Mouse (Mus musculus): ENCODE results near the gene Sstr4.
A peak's percentile ranks its signal among the peaks of the same experiment; 100 is the strongest.

The Sstr4 gene

DNA sequence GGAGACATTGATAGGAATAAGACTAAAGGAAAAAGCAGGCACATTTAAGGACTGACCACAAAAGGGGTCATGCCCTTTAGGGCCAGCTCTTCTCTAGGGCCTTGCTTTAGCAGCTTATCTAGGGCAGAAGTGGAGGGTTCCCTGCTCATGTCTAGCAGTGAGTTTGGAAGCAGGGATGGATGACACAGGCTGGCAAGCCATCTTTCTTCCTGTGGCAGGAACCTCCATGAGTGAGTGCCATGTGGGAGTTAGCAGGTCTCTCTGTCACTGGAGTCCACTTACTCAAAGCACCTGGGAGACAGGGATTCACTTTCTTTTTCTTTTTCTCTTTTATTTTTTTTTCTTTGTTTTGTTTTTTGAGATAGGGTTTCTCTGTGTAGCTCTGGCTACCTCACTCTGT, 1.3 kb upstream of the Sstr4 start:
- DNase-seq (ENCODE audit: low spot score in 2 of 2): no peak

DNA sequence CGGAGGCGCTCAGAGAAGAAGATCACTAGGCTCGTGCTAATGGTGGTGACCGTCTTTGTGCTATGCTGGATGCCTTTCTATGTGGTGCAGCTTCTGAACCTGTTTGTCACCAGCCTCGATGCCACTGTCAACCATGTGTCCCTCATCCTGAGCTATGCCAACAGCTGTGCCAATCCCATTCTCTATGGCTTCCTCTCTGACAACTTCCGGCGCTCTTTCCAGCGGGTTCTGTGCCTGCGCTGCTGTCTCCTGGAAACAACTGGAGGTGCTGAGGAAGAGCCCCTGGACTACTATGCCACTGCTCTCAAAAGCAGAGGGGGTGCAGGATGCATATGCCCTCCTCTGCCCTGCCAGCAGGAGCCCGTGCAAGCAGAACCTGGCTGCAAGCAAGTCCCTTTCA, 1.1 kb downstream of the Sstr4 start:
- no peak for DNase-seq (ENCODE audit: low spot score in 2 of 2)

DNA sequence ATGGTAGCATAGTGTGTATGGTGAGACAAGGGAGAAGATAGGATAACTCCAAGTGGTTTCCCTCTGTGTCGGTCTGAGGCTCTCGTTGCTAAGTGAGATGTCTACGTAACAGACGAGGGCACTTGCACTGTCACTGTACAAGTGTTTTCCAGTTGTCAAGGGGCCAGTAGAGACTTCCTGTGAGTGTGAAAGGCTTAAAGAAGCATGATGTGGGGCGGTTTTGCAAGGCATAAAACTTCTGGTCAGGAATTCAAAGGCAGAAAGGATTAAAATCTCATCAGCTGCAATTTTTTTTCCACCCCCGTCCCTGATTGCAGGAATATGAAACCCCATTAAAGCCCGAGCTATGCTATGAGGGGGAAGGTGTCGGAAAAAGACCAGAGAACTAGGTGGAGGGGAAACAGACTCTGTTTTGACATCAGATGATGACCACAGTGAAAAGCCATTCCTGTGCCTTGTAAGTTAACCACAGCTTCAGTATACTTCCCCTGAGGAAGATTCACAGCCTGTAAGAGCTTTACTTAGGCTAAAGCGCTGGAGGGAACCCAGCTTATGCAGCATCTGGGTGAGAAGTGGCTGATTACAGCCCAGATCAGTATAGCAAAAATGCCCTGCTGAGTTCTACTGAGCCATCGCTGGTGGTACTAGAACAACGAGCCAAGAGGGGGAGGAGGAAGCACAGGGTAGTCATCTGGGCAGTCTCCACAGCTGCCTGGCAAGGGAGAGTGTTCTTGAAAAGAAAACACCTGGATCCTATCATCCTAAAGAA, 2.1 kb downstream of the Sstr4 start:
- DNase-seq (ENCODE audit: low spot score in 2 of 2): peak in 1 of 2 experiments; percentile 46

DNA sequence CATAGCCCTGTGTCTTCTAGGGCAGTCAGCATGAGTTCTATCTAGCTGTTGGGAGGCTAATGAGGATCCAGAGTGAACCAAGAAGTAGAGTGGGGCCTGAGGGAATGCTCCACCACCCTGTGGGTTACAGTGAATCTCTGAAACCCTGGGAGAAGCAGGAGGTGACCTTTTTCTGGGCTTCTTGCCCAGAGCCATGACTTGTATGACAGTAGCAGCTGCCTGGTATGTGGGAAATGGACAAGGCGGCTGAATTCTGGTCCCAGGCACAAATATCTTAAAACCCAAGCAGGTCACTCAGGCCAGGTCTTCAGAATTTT, 2.6 kb downstream of the Sstr4 start:
- peak; percentile 66 to 78 for DNase-seq (ENCODE audit: low spot score in 2 of 2)

DNA sequence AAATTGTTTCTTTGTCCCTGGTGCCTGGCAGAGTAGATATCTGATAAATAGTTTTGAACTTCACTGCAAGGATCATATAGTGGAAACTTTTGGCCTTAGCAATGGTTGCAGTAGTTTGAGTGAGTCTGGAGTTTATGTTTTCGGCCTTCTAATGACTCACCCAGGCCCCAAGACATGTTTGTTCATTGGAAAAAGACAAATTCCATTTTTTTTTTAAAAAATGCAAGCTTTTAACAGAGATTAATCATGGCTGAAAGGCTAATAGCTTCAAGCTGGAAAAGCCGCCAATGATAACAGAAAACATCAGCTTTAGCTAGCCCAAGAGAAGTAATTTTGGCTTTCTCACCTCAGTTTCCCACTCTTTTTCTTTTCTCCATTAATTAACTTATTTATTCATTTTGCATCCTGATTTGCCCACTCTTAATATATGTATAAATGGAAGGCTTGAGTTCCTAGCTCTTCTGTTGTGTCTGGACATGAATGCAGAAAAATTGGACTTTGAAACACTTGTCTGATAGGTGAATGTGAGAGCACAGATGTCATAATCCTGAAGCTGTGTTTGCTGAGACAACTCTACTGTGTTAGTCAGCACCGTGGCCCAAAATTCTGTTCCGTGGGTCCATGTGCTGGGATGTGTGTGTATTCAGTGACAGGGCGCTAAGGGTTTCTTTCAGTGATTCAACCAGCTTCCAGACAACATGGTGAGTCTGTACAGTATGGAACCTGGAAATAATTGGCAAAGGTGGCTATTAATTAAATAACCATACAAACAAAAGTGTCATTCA, 3.9 kb downstream of the Sstr4 start:
- no peak for DNase-seq (ENCODE audit: low spot score in 2 of 2)

DNA sequence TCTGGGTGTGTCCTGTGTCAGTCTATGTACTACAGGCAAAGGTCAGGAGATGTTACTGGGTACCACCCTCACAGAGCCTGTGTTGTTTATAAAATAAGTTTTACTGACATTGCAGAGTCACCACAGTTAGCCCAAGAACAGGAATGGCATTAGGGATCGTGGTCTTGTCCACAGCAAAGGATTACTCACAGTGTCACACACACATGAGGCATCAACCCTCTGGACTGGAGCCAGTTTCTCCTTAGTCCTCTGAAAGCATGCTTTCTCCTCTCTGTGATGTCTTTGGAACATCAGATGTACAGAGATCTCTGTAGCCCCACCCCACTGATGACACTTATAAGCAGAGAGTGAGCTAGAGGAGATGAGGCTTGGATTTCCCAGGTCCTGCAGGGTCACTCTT, 7.1 kb downstream of the Sstr4 start:
- DNase-seq (ENCODE audit: low spot score in 2 of 2): no peak

DNA sequence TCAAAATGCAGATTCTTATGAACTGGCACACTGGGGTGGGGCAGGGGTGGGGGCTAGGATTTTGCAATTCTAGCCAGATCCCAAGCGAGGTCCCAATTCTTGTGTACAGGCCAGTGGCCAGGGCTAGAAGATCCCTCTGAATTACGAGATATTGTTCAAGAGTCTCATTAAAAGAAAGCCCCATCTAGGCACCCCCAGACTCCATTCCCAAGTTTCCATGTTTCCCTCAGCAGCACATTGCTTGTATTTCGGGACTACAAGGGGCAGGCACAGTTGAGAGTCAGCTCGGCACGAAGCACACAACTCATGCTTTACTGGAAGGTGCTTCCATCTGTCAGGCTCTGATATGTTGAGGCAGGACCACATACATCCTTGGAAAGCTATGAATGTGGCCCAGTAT, 9.8 kb downstream of the Sstr4 start:
- no peak for DNase-seq (ENCODE audit: low spot score in 2 of 2)

DNA sequence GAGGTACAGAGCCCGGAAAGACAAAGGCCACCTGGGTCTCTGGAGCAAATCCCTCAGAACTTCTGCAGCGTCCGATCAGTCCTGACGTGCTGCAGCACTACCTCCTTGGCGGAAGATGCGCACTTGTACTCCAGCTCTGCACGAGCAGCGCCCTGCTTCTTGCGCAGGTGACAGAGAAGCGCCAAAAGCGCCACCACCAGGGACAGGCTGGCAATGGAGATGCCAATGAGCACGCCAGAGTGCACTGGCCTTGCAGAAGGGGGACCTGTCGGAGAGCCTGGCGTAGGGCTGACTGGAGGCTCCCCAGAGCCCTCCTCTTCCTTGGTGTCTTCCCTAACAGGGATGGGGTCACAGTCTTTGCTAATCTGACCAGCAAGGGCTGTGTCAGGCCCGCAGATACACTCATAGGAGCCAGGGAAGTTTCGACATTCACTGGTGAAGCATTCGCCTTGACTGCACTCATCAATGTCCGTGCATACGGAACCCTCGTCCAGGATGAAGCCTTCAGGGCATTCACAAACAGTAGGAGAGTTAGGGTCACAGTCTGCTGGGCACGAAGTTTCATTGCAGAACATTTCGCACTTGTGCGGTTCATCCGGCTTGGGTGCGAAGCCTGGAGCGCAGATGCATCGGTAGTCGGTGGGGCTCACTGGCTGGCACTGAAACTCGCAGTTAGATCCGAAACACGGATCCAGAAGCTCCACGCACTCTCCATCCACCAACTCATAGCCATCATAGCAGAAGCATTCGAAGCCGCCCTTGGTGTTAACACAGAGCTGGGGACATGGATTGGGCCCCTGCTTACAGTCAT, 11.2 kb downstream of the Sstr4 start:
- DNase-seq (ENCODE audit: low spot score in 2 of 2): peak; percentile 39 to 45

DNA sequence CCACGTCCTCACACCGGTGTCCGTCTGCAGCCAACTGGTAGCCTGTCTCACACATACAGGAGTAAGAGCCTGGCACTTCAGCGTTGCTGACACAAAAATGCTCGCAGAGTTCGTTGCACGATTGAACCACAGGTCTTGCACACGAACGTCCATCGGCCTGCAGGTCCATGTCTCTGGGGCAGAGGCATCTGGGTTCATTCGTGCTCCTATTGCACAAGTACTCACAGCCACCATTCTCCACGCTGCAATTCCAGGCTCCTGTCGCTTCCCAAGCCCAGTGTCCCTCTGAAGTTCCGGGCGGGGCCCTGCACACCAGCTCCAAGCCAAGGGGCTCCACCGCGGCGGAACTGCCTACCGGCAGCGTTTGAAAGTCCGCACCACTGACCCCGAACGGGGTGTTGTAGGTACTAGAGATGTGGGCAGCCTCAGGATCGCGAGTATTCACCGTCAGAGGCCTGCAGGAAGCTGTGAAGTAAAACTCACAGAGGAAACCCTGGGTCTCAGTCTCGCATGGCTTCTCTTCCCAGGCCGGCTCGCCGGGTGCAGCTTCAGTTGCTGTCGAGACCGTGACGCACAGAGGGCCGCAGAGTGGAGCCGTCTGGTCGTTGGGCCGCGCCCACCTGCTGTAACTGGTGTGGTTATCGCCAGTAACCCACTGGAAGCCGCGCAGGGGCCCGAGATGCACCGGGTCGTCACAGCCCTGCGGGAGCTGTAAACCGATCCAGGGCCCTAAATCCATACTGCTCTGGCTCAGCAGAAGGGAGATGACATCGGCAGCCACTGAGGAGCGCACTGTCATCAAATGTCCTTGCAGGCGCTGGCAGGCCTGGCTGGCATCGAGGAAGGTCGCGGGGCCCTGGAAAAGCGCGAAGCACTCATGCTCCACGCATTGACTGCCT, 12.1 kb downstream of the Sstr4 start:
- DNase-seq (ENCODE audit: low spot score in 2 of 2): peak; percentile 60 to 62

DNA sequence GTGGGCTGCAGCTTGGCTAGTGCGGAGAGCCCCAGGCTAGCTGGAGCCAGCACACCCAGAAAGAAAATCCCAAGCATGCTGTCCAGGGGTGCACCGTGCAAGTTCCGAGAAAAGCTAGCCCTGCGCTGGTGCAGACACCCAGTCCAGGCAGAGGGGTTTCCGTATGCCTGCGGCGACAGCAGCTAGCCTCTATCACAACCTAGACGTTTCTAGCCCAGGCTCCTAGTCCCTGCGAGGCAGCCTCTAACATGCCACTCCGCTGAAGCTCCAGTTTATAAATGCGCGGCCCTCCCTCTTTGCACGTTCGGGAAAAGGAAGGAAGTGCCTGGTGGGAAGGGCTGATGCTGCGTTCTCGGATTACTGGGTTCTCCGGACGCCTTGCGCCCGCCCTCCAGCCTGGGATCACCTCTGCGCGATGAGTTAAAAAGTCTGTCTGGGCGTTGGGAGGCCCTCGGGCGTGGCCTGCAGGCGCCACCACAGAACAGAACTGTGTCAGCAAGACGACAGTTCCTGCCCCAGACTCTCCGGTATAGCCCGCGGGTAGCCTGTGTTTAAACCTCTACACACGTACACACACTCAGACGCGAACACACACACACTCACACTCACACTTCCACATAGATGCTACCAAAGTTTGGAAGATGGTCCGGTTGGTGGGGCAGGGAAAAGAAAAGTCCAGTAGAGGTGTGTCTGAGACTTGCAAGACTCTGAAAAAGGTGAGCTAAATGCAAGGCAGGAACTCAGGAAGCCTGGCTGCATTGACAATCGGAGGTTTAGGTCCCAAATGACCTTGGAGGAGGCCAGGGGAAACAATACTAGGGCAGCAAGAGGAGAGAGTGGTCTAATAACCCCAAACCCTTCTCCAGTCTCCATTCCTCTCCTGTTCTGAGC, 13.0 kb downstream of the Sstr4 start, which contains the start of gene Thbd:
Gene Thbd, minus strand, starts transcription at position 319 of the 891 bp plus-strand sequence.
- DNase-seq (ENCODE audit: low spot score in 2 of 2): peak; percentile 92 to 94

DNA sequence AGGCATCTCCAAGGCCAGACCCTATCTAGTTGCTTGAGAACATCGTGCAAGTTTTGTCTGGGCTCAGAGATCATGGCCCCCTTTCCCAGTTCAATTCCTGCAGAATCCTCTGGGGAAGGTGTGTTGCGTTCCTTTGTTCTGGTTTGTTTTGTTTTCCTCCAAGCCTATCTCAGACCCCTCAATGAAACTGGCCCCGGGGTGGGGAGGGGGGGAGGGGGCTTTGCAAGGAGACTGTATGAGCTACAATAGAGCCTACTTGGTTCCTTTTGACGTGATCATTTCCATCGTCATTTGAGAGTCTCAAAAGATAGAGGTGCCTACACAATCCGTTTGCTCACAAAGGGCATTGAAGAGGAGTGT, 13.6 kb downstream of the Sstr4 start:
- no peak for DNase-seq (ENCODE audit: low spot score in 2 of 2)

DNA sequence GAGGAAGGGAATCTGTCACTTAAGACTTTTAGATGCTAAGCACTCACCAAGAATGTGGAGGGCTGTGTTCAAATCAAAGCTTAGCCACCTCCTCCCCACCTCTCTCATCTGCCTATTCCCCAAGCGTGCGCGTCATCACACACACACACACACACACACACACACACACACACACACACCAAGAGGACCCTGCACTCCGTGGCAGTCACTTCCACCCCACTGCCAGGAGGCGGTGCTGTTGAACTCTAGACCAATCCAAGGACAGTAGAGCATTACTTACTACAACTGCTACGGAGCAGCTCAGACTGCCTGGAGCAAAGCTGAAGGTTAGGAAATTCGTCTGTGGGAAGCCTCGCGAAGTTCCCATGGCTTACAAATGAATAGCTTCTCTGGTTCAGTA, 14.0 kb downstream of the Sstr4 start:
- peak; percentile 84 to 87 for DNase-seq (ENCODE audit: low spot score in 2 of 2)

DNA sequence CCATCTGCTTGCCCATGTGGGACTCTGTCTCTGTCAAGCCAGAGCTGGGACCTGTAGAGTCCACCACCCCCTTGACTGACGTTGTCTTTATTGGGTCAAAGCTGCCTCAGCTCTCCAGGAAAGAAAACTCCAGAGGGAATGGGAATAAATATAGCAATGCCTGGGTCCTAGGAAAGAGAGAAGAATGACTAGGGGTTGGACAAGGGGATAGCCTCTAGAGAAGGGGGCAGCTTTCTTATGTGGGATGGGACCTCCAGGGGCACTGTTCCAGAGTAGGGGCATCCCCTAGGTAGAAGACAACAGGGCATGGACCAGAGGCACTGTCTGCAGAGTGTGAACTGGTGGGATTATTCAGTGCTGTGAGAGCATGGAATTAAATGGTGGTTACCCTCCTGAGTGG, 14.7 kb downstream of the Sstr4 start:
- no peak for DNase-seq (ENCODE audit: low spot score in 2 of 2)

DNA sequence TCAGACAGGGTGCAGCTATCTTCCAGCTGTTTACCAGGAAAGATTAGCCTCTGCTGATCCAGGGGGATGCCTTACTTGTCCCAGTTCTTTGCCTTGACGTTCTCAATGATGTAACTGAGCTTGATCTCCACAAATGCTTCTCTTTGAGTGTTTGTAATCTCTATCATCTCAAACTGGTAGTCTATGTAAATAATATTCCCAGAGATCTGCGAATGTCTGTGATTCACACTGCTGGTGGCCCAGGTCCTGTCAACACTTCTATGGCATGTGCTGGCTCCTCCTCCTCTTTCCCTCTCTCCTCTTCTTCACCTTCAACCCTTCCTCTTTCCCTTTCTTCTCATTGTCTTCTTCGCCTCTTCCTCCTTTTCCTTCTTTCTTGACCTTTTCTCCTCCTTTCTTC, 24.0 kb downstream of the Sstr4 start:
- DNase-seq (ENCODE audit: low spot score in 2 of 2): no peak

DNA sequence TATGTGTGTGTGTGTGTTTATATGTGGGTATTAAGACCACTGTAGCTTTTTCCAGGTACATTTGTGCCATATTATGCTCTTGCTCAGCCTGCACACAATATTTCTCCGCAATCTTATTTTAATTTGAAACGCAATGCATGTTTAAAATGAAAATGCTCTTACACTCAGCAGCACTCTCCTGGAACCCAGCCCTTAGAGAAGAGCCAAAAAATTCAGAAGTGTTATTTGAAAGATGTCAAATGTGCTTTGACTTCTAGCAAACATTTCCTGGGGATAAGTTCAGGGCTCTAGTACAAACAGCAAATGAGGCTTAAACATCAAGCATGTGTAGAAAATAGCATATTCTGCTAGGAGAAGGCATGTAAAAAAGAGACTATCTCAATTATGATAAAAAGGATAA, 24.6 kb downstream of the Sstr4 start:
- DNase-seq (ENCODE audit: low spot score in 2 of 2): no peak

DNA sequence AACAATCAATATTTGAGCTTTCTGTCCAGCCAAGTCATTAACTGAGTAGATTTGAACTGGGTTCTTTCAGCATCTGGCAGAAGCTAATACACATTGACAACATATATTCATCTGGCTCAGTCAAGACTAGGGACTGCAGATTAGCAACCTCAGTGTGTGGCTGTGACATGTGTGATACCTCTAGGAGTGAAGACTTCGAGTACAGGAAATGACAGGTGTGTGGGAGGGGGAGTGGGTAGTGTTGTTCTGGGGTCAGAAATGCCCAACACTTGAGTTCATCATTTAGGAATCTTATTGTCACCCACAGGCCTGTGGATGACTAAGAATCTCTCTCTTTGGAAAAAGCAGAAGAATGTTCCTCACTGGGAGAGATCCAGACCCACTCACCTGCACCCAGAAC, 26.0 kb downstream of the Sstr4 start:
- DNase-seq (ENCODE audit: low spot score in 2 of 2): no peak

DNA sequence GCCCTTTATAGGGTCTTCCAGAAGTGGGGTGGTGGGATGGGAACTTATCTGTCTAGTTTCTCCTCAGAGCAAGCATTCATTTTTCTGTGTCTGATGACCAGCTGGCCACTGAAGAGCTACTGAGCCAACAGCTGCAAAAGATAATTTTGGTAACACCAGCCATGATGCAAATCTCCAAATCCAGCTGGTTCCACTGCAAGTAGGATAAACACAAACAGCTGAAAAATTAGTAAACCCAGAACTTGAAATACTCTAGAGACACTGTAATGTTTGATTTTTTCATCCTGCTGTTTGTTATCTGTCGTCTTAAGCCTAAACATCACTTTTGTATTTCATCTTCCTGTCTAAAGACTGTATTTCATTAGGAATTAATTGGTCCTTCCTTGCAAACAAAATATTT, 26.6 kb downstream of the Sstr4 start:
- DNase-seq (ENCODE audit: low spot score in 2 of 2): no peak

DNA sequence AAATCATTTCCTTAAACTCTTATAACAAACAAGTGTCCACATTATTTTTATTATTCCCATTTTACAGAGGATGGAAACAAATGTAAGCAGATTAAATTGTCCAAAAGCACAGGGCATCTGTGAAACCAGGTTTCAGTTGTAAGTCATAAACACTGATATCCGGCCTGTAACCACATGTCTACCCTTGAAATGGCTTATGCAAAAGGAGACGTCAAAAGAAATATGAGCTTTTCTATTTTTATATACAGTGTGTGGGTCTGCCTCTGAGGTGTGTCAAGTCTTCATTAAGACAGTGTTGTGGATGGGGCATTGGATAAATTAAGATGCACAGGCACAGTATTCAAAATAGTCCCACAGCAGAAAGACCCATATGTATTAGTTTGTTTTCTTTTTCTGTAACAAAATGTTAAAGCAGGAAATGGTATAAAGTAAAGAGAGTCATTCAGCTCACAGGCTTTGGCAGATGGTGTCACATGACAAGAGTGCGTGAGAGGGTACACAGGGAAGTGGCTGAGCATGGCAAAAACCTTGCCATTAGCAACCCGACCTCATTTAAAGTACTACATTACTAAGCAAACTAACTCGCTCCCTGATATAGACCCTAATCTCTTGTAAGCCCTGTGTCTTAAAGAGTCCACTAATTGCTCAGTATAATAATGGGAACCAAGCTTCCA, 30.7 kb downstream of the Sstr4 start:
- DNase-seq (ENCODE audit: low spot score in 2 of 2): no peak

DNA sequence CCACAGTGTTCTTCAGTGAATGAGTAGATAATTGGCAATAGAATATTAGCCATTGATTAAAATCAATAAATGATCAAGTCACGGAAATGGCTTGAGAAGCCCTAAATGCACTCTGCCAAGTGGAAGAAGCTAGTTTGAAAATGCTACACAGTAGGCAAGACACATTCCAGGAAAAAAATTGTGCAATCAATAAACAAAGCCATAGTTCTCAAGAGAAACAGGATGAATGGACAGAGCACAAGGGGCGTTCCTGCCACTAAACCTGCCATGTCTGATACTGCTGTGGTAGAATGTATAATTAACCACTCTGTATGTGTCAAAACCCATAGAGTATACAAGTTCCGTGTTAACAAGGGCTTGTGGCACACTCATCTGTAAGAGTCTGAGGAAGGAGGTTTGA, 32.4 kb downstream of the Sstr4 start:
- no peak for DNase-seq (ENCODE audit: low spot score in 2 of 2)

DNA sequence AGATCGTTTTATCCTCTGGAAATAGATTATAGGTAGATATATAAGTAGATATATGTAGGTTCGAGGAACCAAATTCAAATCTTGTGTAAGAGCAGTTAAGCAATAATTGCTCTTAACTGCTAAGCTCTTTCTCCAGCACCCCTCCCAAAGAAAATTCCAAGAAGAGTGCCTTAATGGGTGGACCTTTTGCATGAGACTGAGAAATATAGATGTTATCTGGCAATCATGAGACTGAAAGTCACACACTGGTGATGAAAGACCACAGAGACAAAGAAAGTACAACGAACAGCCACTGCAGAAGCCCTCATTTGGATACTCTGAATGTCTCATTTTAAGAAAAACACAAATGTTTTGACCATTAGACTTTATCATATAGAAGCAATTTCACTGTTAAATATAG, 33.4 kb downstream of the Sstr4 start:
- no peak for DNase-seq (ENCODE audit: low spot score in 2 of 2)
